Mouse (Mus musculus) retina, postnatal 1 day (tissue): ENCODE results near the gene Afg1l.

Source experiments
- DNase-seq: peaks from one replicate; pipeline ENCODE4 v3.0.0-alpha.2; 2012

Gene Afg1l

GRCm38 (mm10) chr10:42476774-42477475 lies 1.4 kb downstream of the Afg1l start:
- no peak for DNase-seq

GRCm38 (mm10) chr10:42474946-42475514 lies 3.3 kb downstream of the Afg1l start:
- DNase-seq, result no peak

GRCm38 (mm10) chr10:42464805-42465204 lies 13.6 kb downstream of the Afg1l start:
- no peak for DNase-seq

- DNase-seq, result no peak
Measured at GRCm38 (mm10) chr10:42464224-42464623, 14.1 kb downstream of the Afg1l start.

GRCm38 (mm10) chr10:42457557-42458191 lies 20.7 kb downstream of the Afg1l start:
- no peak for DNase-seq

- DNase-seq, result no peak
Measured at GRCm38 (mm10) chr10:42455981-42456380, 22.4 kb downstream of the Afg1l start.

GRCm38 (mm10) chr10:42454690-42455089 lies 23.7 kb downstream of the Afg1l start:
- no peak for DNase-seq

- no peak for DNase-seq
Measured at GRCm38 (mm10) chr10:42454266-42454665, 24.1 kb downstream of the Afg1l start.

- no peak for DNase-seq
Measured at GRCm38 (mm10) chr10:42449672-42450071, 28.7 kb downstream of the Afg1l start.

GRCm38 (mm10) chr10:42448371-42448770 lies 30.0 kb downstream of the Afg1l start:
- no peak for DNase-seq

GRCm38 (mm10) chr10:42446145-42446544 lies 32.2 kb downstream of the Afg1l start:
- DNase-seq, result no peak

GRCm38 (mm10) chr10:42436842-42437805 lies 41.2 kb downstream of the Afg1l start:
- no peak for DNase-seq

- peak; percentile 33 for DNase-seq
Measured at GRCm38 (mm10) chr10:42417530-42418174, 60.7 kb downstream of the Afg1l start.

GRCm38 (mm10) chr10:42415821-42416470 lies 62.4 kb downstream of the Afg1l start:
- DNase-seq, result peak; percentile 64

- no peak for DNase-seq
Measured at GRCm38 (mm10) chr10:42410748-42411537, 67.4 kb downstream of the Afg1l start.

GRCm38 (mm10) chr10:42390436-42390835 lies 87.9 kb downstream of the Afg1l start:
- DNase-seq, result no peak

- no peak for DNase-seq
Measured at GRCm38 (mm10) chr10:42388181-42388580, 90.2 kb downstream of the Afg1l start.

GRCm38 (mm10) chr10:42384946-42385644 lies 93.3 kb downstream of the Afg1l start:
- DNase-seq, result peak; percentile 65

GRCm38 (mm10) chr10:42383708-42384107 lies 94.7 kb downstream of the Afg1l start:
- peak; percentile 75 for DNase-seq

GRCm38 (mm10) chr10:42364216-42364615 lies 114.1 kb downstream of the Afg1l start:
- DNase-seq, result no peak
